Mouse (Mus musculus) kidney, postnatal 0 days (tissue): ENCODE data around the gene Col5a2. TPM values are rescaled to one million over a fixed set of nuclear protein-coding genes. Genes with fewer than 3 reads are reported as not detected.
"Not testable (repeated sequence)": the region's sequence is repeated elsewhere in the genome, so short reads cannot be mapped to it uniquely, and the experiment has no call there.

Experiments used
- ATAC-seq: fragments of 200-750 bp; cut with Nextera tagmentation; replicated peaks from 2 replicates; pipeline ENCODE4 v1.8.0; 2017; ENCODE audit warnings: low read depth, moderate number of reproducible peaks, moderate TSS enrichment, moderate library complexity; ENCODE audit not compliant: low FRiP score
- DNase-seq: peaks from one replicate; pipeline ENCODE4 v3.0.0-alpha.2; 2016; ENCODE audit warnings: low spot score
- H3K27ac ChIP-seq: fragments of 300-500 bp; sonication (generic); 2 replicates; pipeline ENCODE4 v1.5.1; 2014; ENCODE audit warnings: mild to moderate bottlenecking
- H3K27me3 ChIP-seq: fragments of 300-500 bp; sonication (generic); 2 replicates; pipeline ENCODE4 v1.6.1; 2014; ENCODE audit warnings: low read length, mixed read lengths; ENCODE audit not compliant: insufficient read depth
- H3K36me3 ChIP-seq: fragments of 300-500 bp; sonication (generic); 2 replicates; pipeline ENCODE4 v1.6.1; 2014; ENCODE audit warnings: low read length, mixed read lengths; ENCODE audit not compliant: insufficient read depth
- H3K4me1 ChIP-seq: fragments of 300-500 bp; sonication (generic); replicated peaks from 2 replicates; pipeline ENCODE4 v1.6.1; 2014; ENCODE audit warnings: antibody characterized with exemption, low read length, mixed read lengths; ENCODE audit not compliant: insufficient read depth
- H3K4me2 ChIP-seq: fragments of 300-500 bp; sonication (generic); 2 replicates; pipeline ENCODE4 v1.6.1; 2014; ENCODE audit warnings: mild to moderate bottlenecking, low read length, moderate library complexity, mixed read lengths
- H3K4me3 ChIP-seq: fragments of 300-500 bp; sonication (generic); replicated peaks from 2 replicates; pipeline ENCODE4 v1.5.1; 2014; ENCODE audit warnings: low read depth, low read length
- H3K9ac ChIP-seq: fragments of 300-500 bp; sonication (generic); 2 replicates; pipeline ENCODE4 v1.6.1; 2014; ENCODE audit warnings: low read depth, low read length
- H3K9me3 ChIP-seq: fragments of 300-500 bp; sonication (generic); replicated peaks from 2 replicates; pipeline ENCODE4 v1.6.1; 2016; ENCODE audit warnings: low read length, inconsistent platforms, mixed read lengths
- CTCF ChIP-seq: IDR thresholded peaks from 2 replicates; pipeline ENCODE4 v1.5.1; 2016; ENCODE audit warnings: antibody characterized with exemption, low read depth, mild to moderate bottlenecking, moderate library complexity
- WGBS: fragments of 180-500 bp; shearing (Covaris S2); extraction: QIAGEN DNeasy Blood & Tissue Kit; methylation state at CpG from one replicate; pipeline ENCODE4 v1.1.7; 2014; 5-methylcytosine and 5-hydroxymethylcytosine counted together
- polyA plus RNA-seq: library from polyadenylated mRNA; unstranded; fragments of >200 nt; fragmentation: Nextera tagmentation; extraction: Ambion mirVana; gene quantifications from 2 replicates; pipeline ENCODE4 v1.2.1, GENCODE M21; 2015

Gene Col5a2
- 26.4 and 28.3 TPM in 2 replicates for polyA plus RNA-seq

DNA sequence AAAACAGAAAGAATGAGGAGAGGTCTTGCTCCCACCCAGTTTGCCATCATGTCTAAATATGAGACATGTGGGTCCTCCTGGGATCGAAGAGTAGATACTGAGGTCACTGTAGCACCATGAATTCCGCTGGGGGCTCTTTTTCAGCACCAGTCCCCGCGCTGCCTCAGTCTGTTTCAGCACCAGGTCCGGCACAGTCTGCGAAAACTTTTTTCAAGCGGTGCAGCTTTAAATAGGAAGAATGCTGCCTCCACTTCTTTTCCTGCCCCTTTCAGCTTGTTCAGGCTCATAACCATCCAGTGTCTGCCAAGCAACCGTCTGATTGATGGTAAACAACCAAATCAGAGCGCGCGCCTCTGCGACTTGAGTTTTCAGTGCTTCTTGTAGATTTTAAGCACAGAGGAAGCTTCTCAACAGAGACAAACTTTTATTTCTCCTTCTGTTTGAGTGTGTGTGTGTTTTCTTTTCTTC lies at the start of gene Col5a2:
Col5a2 (minus strand) TSS at position 418 of the 468 bp plus-strand sequence.
- H3K27ac ChIP-seq = peak within 1 kb of the TSS; percentile 73
- H3K4me1 ChIP-seq = no peaks in the 10 kb centered on the region
- peak; percentile 91 for DNase-seq
- H3K9me3 ChIP-seq = no peaks in the 10 kb centered on the region
- peak within 1 kb of the TSS; percentile 56 for H3K9ac ChIP-seq
- WGBS = 23% methylated on average over 12 of the region's 12 CpGs
- no peak; the same call in 1 of the 2 replicates for ATAC-seq
- no peaks in the 10 kb centered on the region for H3K36me3 ChIP-seq
- H3K4me2 ChIP-seq = peak within 1 kb of the TSS; percentile 62
- no peaks in the 10 kb centered on the region for H3K27me3 ChIP-seq
- TF ChIP-seq CTCF = no peak
- peak within 1 kb of the TSS; percentile 54 for H3K4me3 ChIP-seq

DNA sequence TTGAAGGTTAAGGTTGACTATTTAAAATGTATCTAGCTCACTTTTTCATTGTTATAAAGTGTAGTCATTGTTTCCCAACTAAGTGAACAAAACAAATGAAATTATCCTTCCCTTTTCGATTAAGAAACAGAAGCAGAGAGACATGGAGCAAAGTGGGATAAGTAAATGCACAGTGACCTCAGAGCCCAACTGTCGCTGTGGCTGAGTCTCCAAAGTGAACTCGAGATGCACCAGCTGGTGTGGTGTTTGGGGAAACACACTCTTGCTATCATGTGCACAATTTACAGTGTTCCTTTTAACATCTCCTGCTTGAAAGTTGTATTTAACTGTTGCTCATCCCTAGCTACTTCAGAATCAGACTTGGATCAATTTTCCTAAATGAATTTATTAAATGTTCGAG lies 47.4 kb upstream of the Col5a2 start:
- Histone ChIP-seq H3K27me3 (no peaks in the 10 kb centered on the region), H3K27ac (no peak overlapping the region), H3K9ac (no peak overlapping the region), H3K36me3 (no peaks in the 10 kb centered on the region), H3K4me2 (no peak overlapping the region), H3K4me1 (no peaks in the 10 kb centered on the region), H3K9me3 (no peaks in the 10 kb centered on the region), H3K4me3 (no peak overlapping the region)
- no peak for TF ChIP-seq CTCF
- DNase-seq (no peak), ATAC-seq (no peak)
- 61% methylated on average over 4 of the region's 4 CpGs for WGBS

DNA sequence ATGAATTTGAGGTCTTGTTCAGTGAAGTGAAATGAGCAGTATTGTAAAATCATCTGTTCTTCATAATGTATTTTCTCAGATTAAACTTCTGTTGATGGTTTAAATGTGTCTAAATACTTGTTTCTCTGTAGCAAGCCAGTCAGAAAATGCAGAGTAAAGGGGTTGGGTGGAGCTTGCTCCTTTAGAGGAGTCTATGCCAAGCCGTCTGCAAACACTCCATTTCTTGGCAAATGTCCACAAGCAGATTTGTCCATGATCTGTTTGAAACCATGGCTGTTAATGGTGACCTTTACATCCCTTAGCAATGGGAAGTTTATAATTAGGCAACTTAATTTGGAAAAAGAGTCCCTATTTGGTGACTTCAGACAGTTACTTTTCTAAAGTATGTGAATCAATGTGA lies 38.8 kb upstream of the Col5a2 start:
- H3K27ac ChIP-seq = no peak overlapping the region
- H3K27me3 ChIP-seq = no peaks in the 10 kb centered on the region
- H3K4me2 ChIP-seq = no peak overlapping the region
- no peak for TF ChIP-seq CTCF
- H3K9ac ChIP-seq = no peak overlapping the region
- no peak overlapping the region for H3K4me3 ChIP-seq
- H3K9me3 ChIP-seq = no peaks in the 10 kb centered on the region
- H3K4me1 ChIP-seq = no peaks in the 10 kb centered on the region
- ATAC-seq = no peak
- peak; percentile 59 for DNase-seq
- H3K36me3 ChIP-seq = no peaks in the 10 kb centered on the region
- 50% methylated on average over 1 of the region's 1 CpGs for WGBS

DNA sequence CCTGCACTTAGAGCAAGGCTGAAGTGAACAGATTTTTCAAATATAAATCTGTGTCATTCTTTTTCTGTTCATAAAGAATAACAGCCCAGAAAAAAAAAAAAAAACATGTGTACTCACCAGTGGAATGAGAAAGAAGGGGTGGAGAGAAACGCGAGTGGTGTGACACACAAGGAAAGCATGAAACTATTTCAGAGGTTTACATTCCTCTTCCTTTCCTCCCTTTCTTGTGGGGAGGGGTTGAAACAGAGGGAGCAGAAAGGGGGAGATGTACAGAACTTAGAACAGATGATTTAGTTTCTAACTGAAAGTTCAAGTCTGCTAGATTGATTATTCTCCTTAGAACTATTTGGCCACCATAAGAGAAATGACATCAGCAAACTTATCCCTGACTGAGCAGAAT lies 38.1 kb upstream of the Col5a2 start:
- no peaks in the 10 kb centered on the region for H3K27me3 ChIP-seq
- ATAC-seq = no peak
- TF ChIP-seq CTCF = no peak
- no peak overlapping the region for H3K27ac ChIP-seq
- H3K4me2 ChIP-seq = no peak overlapping the region
- no peak overlapping the region for H3K9ac ChIP-seq
- H3K36me3 ChIP-seq = no peaks in the 10 kb centered on the region
- no peaks in the 10 kb centered on the region for H3K9me3 ChIP-seq
- 55% methylated on average over 2 of the region's 2 CpGs for WGBS
- peak; percentile 38 for DNase-seq
- no peaks in the 10 kb centered on the region for H3K4me1 ChIP-seq
- H3K4me3 ChIP-seq = no peak overlapping the region

DNA sequence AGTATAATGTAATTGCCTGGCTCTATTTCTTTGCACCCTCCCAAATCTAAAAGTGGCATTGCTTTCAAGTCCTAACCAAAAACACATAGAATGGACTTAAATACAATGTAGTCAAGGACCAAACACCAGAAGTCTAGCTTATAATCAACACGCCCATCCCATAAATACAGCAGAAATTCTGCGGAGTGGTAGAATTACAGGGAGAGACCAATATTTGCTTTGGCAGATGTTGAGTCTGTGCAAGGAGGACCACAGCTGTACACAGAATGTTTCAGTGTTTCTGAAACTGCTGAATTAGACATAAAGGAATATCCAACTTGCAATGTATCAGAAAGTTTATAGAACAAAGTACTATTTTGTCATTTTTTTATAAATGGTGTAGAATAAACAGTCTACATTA lies 28.4 kb upstream of the Col5a2 start:
- Histone ChIP-seq H3K9me3 (no peaks in the 10 kb centered on the region), H3K9ac (no peak overlapping the region), H3K4me3 (no peak overlapping the region), H3K36me3 (no peaks in the 10 kb centered on the region), H3K4me2 (no peak overlapping the region), H3K27me3 (no peaks in the 10 kb centered on the region), H3K4me1 (no peaks in the 10 kb centered on the region), H3K27ac (no peak overlapping the region)
- DNase-seq (peak; percentile 77), ATAC-seq (no peak)
- no peak for TF ChIP-seq CTCF
- WGBS = 60% methylated on average over 2 of the region's 2 CpGs

DNA sequence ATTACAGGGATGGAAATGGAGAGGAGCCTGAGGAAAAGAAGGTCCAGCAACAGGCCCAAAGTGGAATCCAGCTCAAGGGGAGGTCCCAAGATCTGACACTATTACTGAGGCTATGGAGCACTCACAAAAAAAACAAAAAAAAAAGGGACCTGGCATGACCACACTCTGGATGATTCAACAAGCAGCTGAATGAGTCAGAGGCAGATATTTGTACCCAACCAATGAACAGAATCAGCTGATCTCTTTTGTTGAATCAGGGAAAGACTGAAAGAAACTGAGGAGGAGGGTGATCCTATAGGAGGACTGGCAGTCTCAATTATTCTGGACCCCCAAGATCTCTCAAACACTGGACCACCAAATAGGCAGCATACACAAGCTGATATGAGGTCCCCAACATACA lies 24.4 kb upstream of the Col5a2 start:
- H3K4me1 ChIP-seq = not testable (repeated sequence)

DNA sequence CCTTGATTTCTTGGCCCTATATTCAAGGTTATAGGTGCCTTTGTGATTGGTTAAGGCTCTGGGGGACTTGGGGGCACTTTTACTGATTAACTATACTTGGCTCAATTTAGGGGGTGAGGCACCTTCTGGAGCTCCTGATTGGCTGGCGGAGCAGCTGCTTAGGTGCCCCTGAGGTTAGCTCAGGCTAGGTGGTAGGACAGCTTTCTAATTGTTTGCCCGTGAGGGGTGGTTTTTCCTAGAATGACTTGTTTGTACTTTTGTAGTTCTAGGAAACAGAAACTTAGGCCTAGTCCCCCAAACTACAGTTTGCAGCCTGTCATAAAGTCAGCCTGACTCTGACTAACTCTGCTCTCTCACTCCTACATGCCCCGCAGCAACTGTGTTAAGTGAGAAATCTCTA lies 20.5 kb upstream of the Col5a2 start:
- H3K4me2 ChIP-seq = no peak overlapping the region
- no peak for ATAC-seq
- WGBS = 82% methylated on average over 3 of the region's 3 CpGs
- H3K9ac ChIP-seq = no peak overlapping the region
- DNase-seq = no peak
- no peaks in the 10 kb centered on the region for H3K9me3 ChIP-seq
- H3K36me3 ChIP-seq = no peaks in the 10 kb centered on the region
- TF ChIP-seq CTCF = no peak
- H3K27me3 ChIP-seq = no peaks in the 10 kb centered on the region
- no peak overlapping the region for H3K27ac ChIP-seq
- H3K4me1 ChIP-seq = no peaks in the 10 kb centered on the region
- H3K4me3 ChIP-seq = no peak overlapping the region

More for the DNA sequence above, 24.4 kb upstream of the Col5a2 start:
- H3K4me2 ChIP-seq, H3K9ac ChIP-seq, H3K27ac ChIP-seq, H3K4me3 ChIP-seq, H3K27me3 ChIP-seq, DNase-seq, H3K36me3 ChIP-seq, ATAC-seq, H3K9me3 ChIP-seq: not testable (repeated sequence)
